Mouse (Mus musculus) embryonic fibroblast, embryonic 13.5 days (primary cell): ENCODE results near the gene Caps2.

Experiments used
- CTCF ChIP-seq: IDR thresholded peaks from 2 replicates; pipeline ENCODE4 v1.5.1; 2011; ENCODE audit warnings: mild to moderate bottlenecking, control low read depth, low read length, moderate library complexity, borderline replicate concordance; ENCODE audit not compliant: insufficient read depth
- POLR2A ChIP-seq: IDR thresholded peaks from 2 replicates; pipeline ENCODE4 v1.6.1; 2011; ENCODE audit warnings: low read depth, mild to moderate bottlenecking, control low read depth, low read length, moderate library complexity

DNA sequence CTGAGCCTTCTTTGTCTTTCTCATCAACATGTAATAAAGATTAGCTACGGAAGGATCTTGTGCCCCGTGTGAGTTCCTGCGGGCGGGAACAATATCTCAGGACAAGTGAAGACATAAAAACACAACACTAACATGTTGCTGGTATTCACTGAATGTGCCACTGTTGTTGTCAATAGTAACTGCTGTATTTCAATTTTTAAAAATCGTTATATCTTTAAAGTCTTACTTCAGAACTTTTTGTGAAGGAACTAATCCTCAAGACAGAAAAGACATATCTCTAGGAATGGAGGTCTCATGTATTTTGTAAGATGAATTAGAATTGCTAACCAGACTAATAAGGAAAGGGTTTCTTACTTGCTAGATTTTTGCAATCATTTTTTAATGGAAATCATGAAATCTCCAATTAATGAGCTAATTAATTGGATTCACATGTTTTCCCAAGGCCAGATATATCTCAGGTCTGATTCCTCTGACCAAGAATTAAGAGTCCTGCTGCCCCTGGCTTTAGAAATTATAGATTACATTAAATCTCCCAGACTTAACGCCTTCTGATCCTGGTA, 24.5 kb upstream of the Caps2 start:
- TF ChIP-seq CTCF (no peak), POLR2A (no peak)
